Mouse (Mus musculus) large intestine, adult 2 months (tissue): Measurements from ENCODE around the gene Pla2g6. TPM values are rescaled to one million over a fixed set of nuclear protein-coding genes. Genes with fewer than 3 reads are reported as not detected.
A peak's percentile ranks its signal among the peaks of the same experiment; 100 is the strongest.

ENCODE experiments used
- DNase-seq: peaks from one replicate; pipeline ENCODE4 v3.0.0-alpha.2; 2012; ENCODE audit warnings: low read depth, low spot score
- WGBS: fragments of 180-500 bp; shearing (Covaris S2); methylation state at CpG from one replicate; pipeline ENCODE4 v1.1.7; 2018; 5-methylcytosine and 5-hydroxymethylcytosine counted together
- polyA plus RNA-seq: library from polyadenylated mRNA; depleted of rRNA; stranded (reverse); fragments of >200 nt; gene quantifications from 2 replicates; pipeline ENCODE4 v1.2.3, GENCODE M21; 2012

Pla2g6 gene
- polyA plus RNA-seq, 1 experiment = 16.5 TPM

GRCm38 (mm10) chr15:79283371-79283770 is 44.8 kb downstream of the Pla2g6 start:
- WGBS = 28% methylated on average over 4 of the region's 4 CpGs
- DNase-seq = no peak

GRCm38 (mm10) chr15:79282434-79282833 is 45.8 kb downstream of the Pla2g6 start:
- DNase-seq = peak; percentile 78
- WGBS = 22% methylated on average over 5 of the region's 5 CpGs

GRCm38 (mm10) chr15:79281389-79281788 is 46.8 kb downstream of the Pla2g6 start:
- DNase-seq = peak; percentile 74
- 41% methylated on average over 1 of the region's 1 CpGs for WGBS

GRCm38 (mm10) chr15:79280850-79281249 is 47.3 kb downstream of the Pla2g6 start:
- 25% methylated on average over 5 of the region's 5 CpGs for WGBS
- no peak for DNase-seq

- DNase-seq = no peak
- 48% methylated on average over 6 of the region's 6 CpGs for WGBS
Measured at GRCm38 (mm10) chr15:79280209-79280608, 48.0 kb downstream of the Pla2g6 start.

- no peak for DNase-seq
- 70% methylated on average over 10 of the region's 10 CpGs for WGBS
Measured at GRCm38 (mm10) chr15:79277728-79278127, 50.5 kb downstream of the Pla2g6 start.

GRCm38 (mm10) chr15:79273020-79273419 is 55.2 kb downstream of the Pla2g6 start:
- WGBS = 68% methylated on average over 10 of the region's 10 CpGs
- no peak for DNase-seq

GRCm38 (mm10) chr15:79271124-79271746 is 57.0 kb downstream of the Pla2g6 start:
- no peak for DNase-seq
- 44% methylated on average over 17 of the region's 17 CpGs for WGBS

- WGBS = 26% methylated on average over 33 of the region's 33 CpGs
- DNase-seq = no peak
Measured at GRCm38 (mm10) chr15:79270317-79271123, 57.7 kb downstream of the Pla2g6 start.

GRCm38 (mm10) chr15:79268521-79268920 is 59.7 kb downstream of the Pla2g6 start:
- WGBS = 28% methylated on average over 1 of the region's 1 CpGs
- no peak for DNase-seq

GRCm38 (mm10) chr15:79265384-79265783 is 62.8 kb downstream of the Pla2g6 start:
- WGBS = 75% methylated on average over 4 of the region's 4 CpGs
- no peak for DNase-seq

- WGBS = 90% methylated on average over 6 of the region's 6 CpGs
- DNase-seq = no peak
Measured at GRCm38 (mm10) chr15:79263726-79264125, 64.5 kb downstream of the Pla2g6 start.

GRCm38 (mm10) chr15:79262786-79263309 is 65.3 kb downstream of the Pla2g6 start:
- DNase-seq = no peak
- WGBS = 91% methylated on average over 3 of the region's 3 CpGs

GRCm38 (mm10) chr15:79262375-79262774 is 65.8 kb downstream of the Pla2g6 start:
- no peak for DNase-seq
- 61% methylated on average over 13 of the region's 13 CpGs for WGBS

- DNase-seq = no peak
- 47% methylated on average over 27 of the region's 28 CpGs for WGBS
Measured at GRCm38 (mm10) chr15:79261757-79262156, 66.4 kb downstream of the Pla2g6 start.

GRCm38 (mm10) chr15:79261095-79261725 is 67.0 kb downstream of the Pla2g6 start:
- no peak for DNase-seq
- WGBS = 60% methylated on average over 61 of the region's 62 CpGs

- 51% methylated on average over 17 of the region's 17 CpGs for WGBS
- no peak for DNase-seq
Measured at GRCm38 (mm10) chr15:79258521-79258920, 69.7 kb downstream of the Pla2g6 start.

- WGBS = 37% methylated on average over 3 of the region's 3 CpGs
- no peak for DNase-seq
Measured at GRCm38 (mm10) chr15:79254661-79255060, 73.5 kb downstream of the Pla2g6 start, which contains the start of gene Slc16a8. Gene Slc16a8, minus strand, starts transcription at chr15:79254761.

- DNase-seq = no peak
- 34% methylated on average over 24 of the region's 24 CpGs for WGBS
Measured at GRCm38 (mm10) chr15:79252580-79252979, 75.6 kb downstream of the Pla2g6 start.

- WGBS = 3% methylated on average over 61 of the region's 61 CpGs
Measured at GRCm38 (mm10) chr15:79251781-79252491, 76.3 kb downstream of the Pla2g6 start.

More at GRCm38 (mm10) chr15:79251781-79252491, 76.3 kb downstream of the Pla2g6 start:
- DNase-seq = no peak
